Mouse (Mus musculus): ENCODE data around the gene Grk6. TPM values are rescaled to one million over a fixed set of nuclear protein-coding genes. Genes with fewer than 3 reads are reported as not detected.
A peak's percentile ranks its signal among the peaks of the same experiment; 100 is the strongest.

Grk6 gene
- total and polyA plus RNA-seq, 3 experiments: 27.5 to 53.9 (median 46.0) TPM

GRCm38 (mm10) chr13:55486916-55487577 lies 42.2 kb downstream of the Grk6 start:
- H3K36me3 ChIP-seq (replicated peaks): no peaks in the 10 kb centered on the region
- TF ChIP-seq POLR2AphosphoS5 (IDR thresholded peaks at IDR 0.05; ENCODE audit: insufficient replicate concordance, low read depth, low read length) (no peak), CTCF (IDR thresholded peaks at IDR 0.05; ENCODE audit: low read depth, low read length) (no peak), GATA1 (IDR thresholded peaks at IDR 0.05; ENCODE audit: borderline replicate concordance, low read length) (no peak), TAL1 (conservative IDR thresholded peaks at IDR 0.05; ENCODE audit: low read depth, low read length) (no peak), GATA2 (IDR thresholded peaks at IDR 0.05; ENCODE audit: borderline replicate concordance, low read depth, low read length) (no peak)
- peaks cover 3% of the 10 kb centered on the region; the same call in 1 of the 2 replicates for H3K4me1 ChIP-seq (ENCODE audit: insufficient read depth, low read depth, low read length)
- no peaks in the 10 kb centered on the region for H3K9me3 ChIP-seq (replicated peaks)
- ATAC-seq (ENCODE audit: extremely low read depth, insufficient number of reproducible peaks, low FRiP score, poor library complexity, severe bottlenecking) (no peak), DNase-seq (ENCODE audit: low spot score) (no peak)
- H3K4me3 ChIP-seq (ENCODE audit: low read depth, low read length): peak overlapping the region; percentile 34; the same call in 1 of the 2 replicates
- peaks cover 81% of the 10 kb centered on the region for H3K27me3 ChIP-seq (ENCODE audit: insufficient read depth, low read length)

GRCm38 (mm10) chr13:55487578-55488498 lies 43.0 kb downstream of the Grk6 start, which contains the start of gene Dbn1:
Gene Dbn1 (minus strand): TSS chr13:55488111.
- TF ChIP-seq GATA1 (IDR thresholded peaks at IDR 0.05; ENCODE audit: borderline replicate concordance, low read length): no peak
- no peak for TF ChIP-seq TAL1 (conservative IDR thresholded peaks at IDR 0.05; ENCODE audit: low read depth, low read length)
- no peak for TF ChIP-seq POLR2AphosphoS5 (IDR thresholded peaks at IDR 0.05; ENCODE audit: insufficient replicate concordance, low read depth, low read length)
- TF ChIP-seq GATA2 (IDR thresholded peaks at IDR 0.05; ENCODE audit: borderline replicate concordance, low read depth, low read length): no peak
- TF ChIP-seq CTCF (IDR thresholded peaks at IDR 0.05; ENCODE audit: low read depth, low read length): no peak
- Histone ChIP-seq H3K4me3 (ENCODE audit: low read depth, low read length) (peak within 1 kb of the TSS; percentile 34; the same call in 1 of the 2 replicates), H3K4me1 (ENCODE audit: insufficient read depth, low read depth, low read length) (peaks cover 3% of the 10 kb centered on the region; the same call in 1 of the 2 replicates), H3K9me3 (replicated peaks) (no peaks in the 10 kb centered on the region), H3K36me3 (replicated peaks) (no peaks in the 10 kb centered on the region), H3K27me3 (ENCODE audit: insufficient read depth, low read length) (peaks cover 81% of the 10 kb centered on the region)
- no peak for DNase-seq (ENCODE audit: low spot score)
- ATAC-seq (ENCODE audit: extremely low read depth, insufficient number of reproducible peaks, low FRiP score, poor library complexity, severe bottlenecking): no peak

DNA sequence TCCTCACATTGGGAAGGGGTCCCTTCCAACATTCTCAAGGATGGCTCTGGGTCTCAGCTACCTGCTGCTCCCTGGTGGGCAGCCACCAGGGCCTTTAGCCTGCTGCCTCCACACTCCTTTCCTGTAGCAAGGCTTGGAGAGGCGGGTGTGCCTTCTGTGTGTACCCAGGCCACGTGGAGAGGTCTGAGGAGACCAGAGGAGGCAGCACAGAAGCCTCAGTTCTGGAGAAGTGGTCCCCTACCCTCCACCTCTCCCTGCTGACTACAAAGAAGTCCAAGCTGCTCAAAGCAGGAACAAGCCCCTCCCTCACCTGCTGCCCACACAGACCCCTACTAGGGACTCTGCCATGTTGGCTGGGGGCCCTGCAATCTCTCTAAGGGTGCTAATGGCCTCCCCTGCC lies 49.4 kb downstream of the Grk6 start:
- TF ChIP-seq GATA2 (IDR thresholded peaks at IDR 0.05; ENCODE audit: borderline replicate concordance, low read depth, low read length) (no peak), CTCF (IDR thresholded peaks at IDR 0.05; ENCODE audit: low read depth, low read length) (no peak), TAL1 (conservative IDR thresholded peaks at IDR 0.05; ENCODE audit: low read depth, low read length) (no peak), GATA1 (IDR thresholded peaks at IDR 0.05; ENCODE audit: borderline replicate concordance, low read length) (no peak), POLR2AphosphoS5 (IDR thresholded peaks at IDR 0.05; ENCODE audit: insufficient replicate concordance, low read depth, low read length) (no peak)
- H3K4me3 ChIP-seq (ENCODE audit: low read depth, low read length): no peak overlapping the region
- DNase-seq (ENCODE audit: low spot score) (no peak), ATAC-seq (ENCODE audit: extremely low read depth, insufficient number of reproducible peaks, low FRiP score, poor library complexity, severe bottlenecking) (no peak)
- H3K27me3 ChIP-seq (ENCODE audit: insufficient read depth, low read length): peaks cover 48% of the 10 kb centered on the region
- peaks cover 2% of the 10 kb centered on the region; the same call in 1 of the 2 replicates for H3K4me1 ChIP-seq (ENCODE audit: insufficient read depth, low read depth, low read length)
- H3K9me3 ChIP-seq (replicated peaks): no peaks in the 10 kb centered on the region
- peaks cover 14% of the 10 kb centered on the region for H3K36me3 ChIP-seq (replicated peaks)

DNA sequence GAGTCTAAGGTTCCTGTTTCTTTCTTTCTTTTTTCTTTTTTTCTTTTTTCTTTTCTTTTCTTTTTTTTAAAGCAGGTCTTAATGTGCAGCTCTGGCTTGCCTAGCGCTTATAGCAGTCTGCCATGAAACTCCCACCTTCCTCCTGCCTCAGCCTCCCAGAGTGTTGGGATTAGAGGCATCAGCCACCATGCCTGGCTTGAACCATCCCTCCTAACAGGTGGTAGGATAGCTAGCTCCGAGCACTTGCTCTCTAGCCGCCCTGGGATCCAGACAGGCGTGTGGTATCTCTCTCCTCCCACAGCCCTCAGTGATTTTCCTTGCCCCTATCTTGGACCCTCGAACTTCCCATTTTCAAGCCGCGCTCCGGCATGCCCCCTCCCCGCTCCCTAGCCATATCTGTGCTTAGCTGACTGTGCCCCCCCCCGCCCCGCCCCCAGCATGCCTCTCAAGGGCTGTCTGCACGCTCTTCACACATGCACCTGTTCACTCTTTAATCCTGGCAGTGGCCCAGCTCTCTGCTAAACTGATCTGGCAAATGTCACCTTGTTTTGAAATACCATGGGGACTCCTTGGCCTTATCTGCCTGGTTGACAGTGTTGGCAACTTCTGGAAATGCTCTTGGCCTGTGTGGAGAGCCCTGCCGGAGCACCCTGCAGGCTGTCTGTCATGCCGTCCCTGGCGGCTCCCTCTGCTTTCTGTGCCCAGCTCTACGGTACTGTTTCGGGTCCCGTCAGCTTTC lies 50.2 kb downstream of the Grk6 start:
- peaks cover 2% of the 10 kb centered on the region; the same call in 1 of the 2 replicates for H3K4me1 ChIP-seq (ENCODE audit: insufficient read depth, low read depth, low read length)
- DNase-seq (ENCODE audit: low spot score) (no peak), ATAC-seq (ENCODE audit: extremely low read depth, insufficient number of reproducible peaks, low FRiP score, poor library complexity, severe bottlenecking) (no peak)
- peaks cover 19% of the 10 kb centered on the region for H3K36me3 ChIP-seq (replicated peaks)
- H3K9me3 ChIP-seq (replicated peaks): no peaks in the 10 kb centered on the region
- H3K27me3 ChIP-seq (ENCODE audit: insufficient read depth, low read length): peaks cover 43% of the 10 kb centered on the region
- TF ChIP-seq CTCF (IDR thresholded peaks at IDR 0.05; ENCODE audit: low read depth, low read length) (no peak), GATA1 (IDR thresholded peaks at IDR 0.05; ENCODE audit: borderline replicate concordance, low read length) (no peak), GATA2 (IDR thresholded peaks at IDR 0.05; ENCODE audit: borderline replicate concordance, low read depth, low read length) (no peak), TAL1 (conservative IDR thresholded peaks at IDR 0.05; ENCODE audit: low read depth, low read length) (no peak), POLR2AphosphoS5 (IDR thresholded peaks at IDR 0.05; ENCODE audit: insufficient replicate concordance, low read depth, low read length) (no peak)
- no peak overlapping the region for H3K4me3 ChIP-seq (ENCODE audit: low read depth, low read length)

GRCm38 (mm10) chr13:55495702-55496101 lies 50.8 kb downstream of the Grk6 start:
- ATAC-seq (ENCODE audit: extremely low read depth, insufficient number of reproducible peaks, low FRiP score, poor library complexity, severe bottlenecking): no peak
- H3K9me3 ChIP-seq (replicated peaks): no peaks in the 10 kb centered on the region
- H3K36me3 ChIP-seq (replicated peaks): peaks cover 24% of the 10 kb centered on the region
- DNase-seq (ENCODE audit: low spot score): no peak
- TF ChIP-seq GATA2 (IDR thresholded peaks at IDR 0.05; ENCODE audit: borderline replicate concordance, low read depth, low read length) (no peak), CTCF (IDR thresholded peaks at IDR 0.05; ENCODE audit: low read depth, low read length) (no peak), TAL1 (conservative IDR thresholded peaks at IDR 0.05; ENCODE audit: low read depth, low read length) (no peak), GATA1 (IDR thresholded peaks at IDR 0.05; ENCODE audit: borderline replicate concordance, low read length) (no peak), POLR2AphosphoS5 (IDR thresholded peaks at IDR 0.05; ENCODE audit: insufficient replicate concordance, low read depth, low read length) (no peak)
- no peak overlapping the region for H3K4me3 ChIP-seq (ENCODE audit: low read depth, low read length)
- H3K27me3 ChIP-seq (ENCODE audit: insufficient read depth, low read length): peaks cover 43% of the 10 kb centered on the region
- peaks cover 2% of the 10 kb centered on the region; the same call in 1 of the 2 replicates for H3K4me1 ChIP-seq (ENCODE audit: insufficient read depth, low read depth, low read length)
